Mouse (Mus musculus) embryonic facial prominence, embryonic 11.5 days (tissue): ENCODE data around the gene Ntn1. TPM values are rescaled to one million over a fixed set of nuclear protein-coding genes. Genes with fewer than 3 reads are reported as not detected.

Experiments used
- ATAC-seq: fragments of 200-750 bp; cut with Nextera tagmentation; replicated peaks from 2 replicates; pipeline ENCODE4 v1.8.0; 2017; ENCODE audit warnings: low read depth; ENCODE audit not compliant: insufficient number of reproducible peaks, low FRiP score, low TSS enrichment
- DNase-seq: peaks from one replicate; pipeline ENCODE4 v3.0.0-alpha.2; 2015; ENCODE audit warnings: low spot score
- H3K27ac ChIP-seq: fragments of 300-500 bp; sonication (generic); replicated peaks from 2 replicates; pipeline ENCODE4 v1.5.1; 2014; ENCODE audit warnings: mild to moderate bottlenecking, low read depth, low read length, control low read depth
- H3K27me3 ChIP-seq: fragments of 300-500 bp; sonication (generic); 2 replicates; pipeline ENCODE4 v1.6.1; 2014; ENCODE audit warnings: mild to moderate bottlenecking, low read length, moderate library complexity, mixed read lengths; ENCODE audit not compliant: control insufficient read depth, insufficient read depth
- H3K36me3 ChIP-seq: fragments of 300-500 bp; sonication (generic); replicated peaks from 2 replicates; pipeline ENCODE4 v1.6.1; 2014; ENCODE audit warnings: low read depth, mild to moderate bottlenecking, low read length, moderate library complexity, mixed read lengths; ENCODE audit not compliant: control insufficient read depth, insufficient read depth
- H3K4me1 ChIP-seq: fragments of 300-500 bp; sonication (generic); 2 replicates; pipeline ENCODE4 v1.6.1; 2014; ENCODE audit warnings: low read length, mixed read lengths; ENCODE audit not compliant: control insufficient read depth, insufficient read depth
- H3K4me2 ChIP-seq: fragments of 300-500 bp; sonication (generic); 2 replicates; pipeline ENCODE4 v1.6.1; 2014; ENCODE audit warnings: low read depth, mild to moderate bottlenecking, control low read depth, low read length, moderate library complexity
- H3K4me3 ChIP-seq: fragments of 300-500 bp; sonication (generic); 2 replicates; pipeline ENCODE4 v1.5.1; 2014; ENCODE audit warnings: low read depth, low read length, control low read depth
- H3K9ac ChIP-seq: fragments of 300-500 bp; sonication (generic); replicated peaks from 2 replicates; pipeline ENCODE4 v1.6.1; 2014; ENCODE audit warnings: mild to moderate bottlenecking, control low read depth, low read length
- H3K9me3 ChIP-seq: fragments of 300-500 bp; sonication (generic); replicated peaks from 2 replicates; pipeline ENCODE4 v1.6.1; 2016; ENCODE audit warnings: mild to moderate bottlenecking, low read length, inconsistent platforms, mixed read lengths; ENCODE audit not compliant: control insufficient read depth
- WGBS: fragments of 180-500 bp; shearing (Covaris S2); extraction: QIAGEN DNeasy Blood & Tissue Kit; methylation state at CpG from one replicate; pipeline ENCODE4 v1.1.7; 2014; 5-methylcytosine and 5-hydroxymethylcytosine counted together
- polyA plus RNA-seq: library from polyadenylated mRNA; unstranded; fragments of >200 nt; fragmentation: Nextera tagmentation; extraction: Ambion mirVana; gene quantifications from 2 replicates; pipeline ENCODE4 v1.2.1, GENCODE M21; 2014

The Ntn1 gene
- polyA plus RNA-seq, 1 experiment from 2014 or later, result 3.2 TPM

- Histone ChIP-seq H3K27ac (no peak overlapping the region), H3K4me2 (no peak overlapping the region), H3K36me3 (no peaks in the 10 kb centered on the region), H3K4me3 (no peak overlapping the region), H3K9me3 (no peaks in the 10 kb centered on the region), H3K27me3 (peaks cover 46% of the 10 kb centered on the region), H3K4me1 (peaks cover 4% of the 10 kb centered on the region), H3K9ac (no peak overlapping the region)
- no peak for DNase-seq
- ATAC-seq, result no peak
- WGBS, result 16% methylated on average over 5 of the region's 5 CpGs
Measured at GRCm38 (mm10) chr11:68401428-68401827, 805 bp upstream of the Ntn1 start.

GRCm38 (mm10) chr11:68400021-68400671 lies 477 bp downstream of the Ntn1 start:
- peak; percentile 71 for DNase-seq
- no peaks in the 10 kb centered on the region for H3K9me3 ChIP-seq
- peak; percentile 56 for ATAC-seq
- peak overlapping the region; percentile 33 for H3K9ac ChIP-seq
- WGBS, result under 1% methylated on average over 55 of the region's 57 CpGs
- peaks cover 4% of the 10 kb centered on the region for H3K4me1 ChIP-seq
- peak overlapping the region; percentile 38 for H3K4me3 ChIP-seq
- H3K36me3 ChIP-seq, result no peaks in the 10 kb centered on the region
- H3K27ac ChIP-seq, result no peak overlapping the region
- H3K27me3 ChIP-seq, result peaks cover 49% of the 10 kb centered on the region
- H3K4me2 ChIP-seq, result peak overlapping the region; percentile 85

- under 1% methylated on average over 41 of the region's 47 CpGs for WGBS
- H3K36me3 ChIP-seq, result no peaks in the 10 kb centered on the region
- no peak overlapping the region for H3K27ac ChIP-seq
- H3K27me3 ChIP-seq, result peaks cover 52% of the 10 kb centered on the region
- ATAC-seq, result peak; percentile 73
- H3K9me3 ChIP-seq, result no peaks in the 10 kb centered on the region
- H3K9ac ChIP-seq, result peak overlapping the region; percentile 33
- peak; percentile 58 for DNase-seq
- peaks cover 4% of the 10 kb centered on the region for H3K4me1 ChIP-seq
- H3K4me3 ChIP-seq, result peak overlapping the region; percentile 38
- H3K4me2 ChIP-seq, result peak overlapping the region; percentile 85
Measured at GRCm38 (mm10) chr11:68399548-68400020, 1.0 kb downstream of the Ntn1 start.

- no peak for DNase-seq
- Histone ChIP-seq H3K9ac (no peak overlapping the region), H3K9me3 (no peaks in the 10 kb centered on the region), H3K4me3 (peak overlapping the region; percentile 38; the same call in 1 of the 2 replicates), H3K4me2 (peak overlapping the region; percentile 85), H3K36me3 (no peaks in the 10 kb centered on the region), H3K27ac (no peak overlapping the region), H3K4me1 (peaks cover 4% of the 10 kb centered on the region), H3K27me3 (peaks cover 53% of the 10 kb centered on the region)
- ATAC-seq, result no peak
- WGBS, result 5% methylated on average over 24 of the region's 24 CpGs
Measured at GRCm38 (mm10) chr11:68398891-68399547, 1.6 kb downstream of the Ntn1 start.

- Histone ChIP-seq H3K9me3 (no peaks in the 10 kb centered on the region), H3K36me3 (no peaks in the 10 kb centered on the region), H3K4me2 (no peak overlapping the region), H3K9ac (no peak overlapping the region), H3K27me3 (peaks cover 68% of the 10 kb centered on the region), H3K4me3 (no peak overlapping the region), H3K27ac (no peak overlapping the region), H3K4me1 (peaks cover 4% of the 10 kb centered on the region)
- no peak for ATAC-seq
- DNase-seq, result no peak
- 51% methylated on average over 5 of the region's 5 CpGs for WGBS
Measured at GRCm38 (mm10) chr11:68395546-68395945, 5.1 kb downstream of the Ntn1 start.

- 36% methylated on average over 4 of the region's 4 CpGs for WGBS
- Histone ChIP-seq H3K27ac (no peak overlapping the region), H3K4me2 (no peak overlapping the region), H3K27me3 (peaks cover 64% of the 10 kb centered on the region), H3K36me3 (no peaks in the 10 kb centered on the region), H3K4me1 (no peaks in the 10 kb centered on the region; the same call in 1 of the 2 replicates), H3K9ac (no peak overlapping the region), H3K9me3 (no peaks in the 10 kb centered on the region), H3K4me3 (no peak overlapping the region)
- no peak for DNase-seq
- ATAC-seq, result no peak
Measured at GRCm38 (mm10) chr11:68394749-68395148, 5.9 kb downstream of the Ntn1 start.

- Histone ChIP-seq H3K27ac (no peak overlapping the region), H3K36me3 (no peaks in the 10 kb centered on the region), H3K9ac (no peak overlapping the region), H3K4me3 (no peak overlapping the region), H3K4me2 (no peak overlapping the region), H3K9me3 (no peaks in the 10 kb centered on the region), H3K27me3 (peaks cover 63% of the 10 kb centered on the region), H3K4me1 (no peaks in the 10 kb centered on the region)
- 23% methylated on average over 2 of the region's 2 CpGs for WGBS
- DNase-seq (no peak), ATAC-seq (no peak)
Measured at GRCm38 (mm10) chr11:68393897-68394490, 6.6 kb downstream of the Ntn1 start.
